Mouse (Mus musculus) kidney, embryonic 15.5 days (tissue): Measurements from ENCODE around the gene Hddc3. TPM values are rescaled to one million over a fixed set of nuclear protein-coding genes. Genes with fewer than 3 reads are reported as not detected.

ENCODE experiments used
- ATAC-seq: fragments of 200-750 bp; cut with Nextera tagmentation; replicated peaks from 2 replicates; pipeline ENCODE4 v1.8.0; 2017; ENCODE audit warnings: moderate TSS enrichment; ENCODE audit not compliant: low FRiP score
- H3K27ac ChIP-seq: fragments of 300-500 bp; sonication (generic); 2 replicates; pipeline ENCODE4 v1.5.1; 2015; ENCODE audit warnings: mild to moderate bottlenecking, inconsistent platforms
- H3K27me3 ChIP-seq: fragments of 300-500 bp; sonication (generic); 2 replicates; pipeline ENCODE4 v1.6.1; 2015; ENCODE audit warnings: inconsistent platforms
- H3K36me3 ChIP-seq: fragments of 300-500 bp; sonication (generic); 2 replicates; pipeline ENCODE4 v1.6.1; 2015; ENCODE audit warnings: inconsistent platforms
- H3K4me1 ChIP-seq: fragments of 300-500 bp; sonication (generic); 2 replicates; pipeline ENCODE4 v1.6.1; 2015; ENCODE audit warnings: inconsistent platforms
- H3K4me2 ChIP-seq: fragments of 300-500 bp; sonication (generic); 2 replicates; pipeline ENCODE4 v1.6.1; 2015; ENCODE audit warnings: moderate library complexity, mild to moderate bottlenecking, inconsistent platforms
- H3K4me3 ChIP-seq: fragments of 300-500 bp; sonication (generic); replicated peaks from 2 replicates; pipeline ENCODE4 v1.5.1; 2015; ENCODE audit warnings: mild to moderate bottlenecking, inconsistent platforms
- H3K9ac ChIP-seq: fragments of 300-500 bp; sonication (generic); 2 replicates; pipeline ENCODE4 v1.6.1; 2015; ENCODE audit warnings: mild to moderate bottlenecking, inconsistent platforms
- H3K9me3 ChIP-seq: fragments of 300-500 bp; sonication (generic); replicated peaks from 2 replicates; pipeline ENCODE4 v1.6.1; 2016; ENCODE audit warnings: inconsistent platforms
- WGBS: fragments of 180-500 bp; shearing (Covaris S2); methylation state at CpG from one replicate; pipeline ENCODE4 v1.1.7; 2015; ENCODE audit warnings: mixed read lengths; 5-methylcytosine and 5-hydroxymethylcytosine counted together
- polyA plus RNA-seq: library from polyadenylated mRNA; unstranded; fragments of >200 nt; fragmentation: Nextera tagmentation; extraction: Ambion mirVana; gene quantifications from 2 replicates; pipeline ENCODE4 v1.2.1, GENCODE M21; 2015

Hddc3 gene
- 18.9 and 21.1 TPM in 2 replicates for polyA plus RNA-seq

DNA sequence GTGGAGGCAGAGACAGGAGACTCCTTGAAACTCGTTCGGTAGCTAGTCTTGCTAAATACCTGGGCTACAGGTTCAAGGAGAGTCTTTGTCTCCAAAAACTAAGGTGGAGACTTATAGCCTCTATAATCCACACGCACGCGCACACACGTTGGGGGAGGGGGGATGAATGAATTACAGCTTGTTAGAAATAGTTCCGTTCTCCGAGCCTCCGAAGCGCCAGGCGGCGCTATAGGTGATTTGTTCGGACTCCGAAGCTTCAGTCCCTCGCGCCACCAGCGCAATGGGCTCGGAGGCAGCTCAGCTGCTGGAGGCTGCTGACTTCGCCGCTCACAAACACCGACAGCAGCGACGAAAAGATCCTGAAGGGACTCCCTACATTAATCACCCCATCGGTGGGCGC is at the start of gene Hddc3:
Hddc3 (plus strand) TSS at position 247 of the 400 bp plus-strand sequence.
- H3K27me3 ChIP-seq, result no peaks in the 10 kb centered on the region
- H3K4me3 ChIP-seq, result peak within 1 kb of the TSS; percentile 59
- peak within 1 kb of the TSS; percentile 75 for H3K9ac ChIP-seq
- under 1% methylated on average over 25 of the region's 25 CpGs for WGBS
- no peaks in the 10 kb centered on the region for H3K9me3 ChIP-seq
- peak within 1 kb of the TSS; percentile 77 for H3K27ac ChIP-seq
- H3K36me3 ChIP-seq, result peaks cover 11% of the 10 kb centered on the region; the same call in 1 of the 2 replicates
- no peak for ATAC-seq
- peaks cover 52% of the 10 kb centered on the region for H3K4me1 ChIP-seq
- peak within 1 kb of the TSS; percentile 85 for H3K4me2 ChIP-seq

DNA sequence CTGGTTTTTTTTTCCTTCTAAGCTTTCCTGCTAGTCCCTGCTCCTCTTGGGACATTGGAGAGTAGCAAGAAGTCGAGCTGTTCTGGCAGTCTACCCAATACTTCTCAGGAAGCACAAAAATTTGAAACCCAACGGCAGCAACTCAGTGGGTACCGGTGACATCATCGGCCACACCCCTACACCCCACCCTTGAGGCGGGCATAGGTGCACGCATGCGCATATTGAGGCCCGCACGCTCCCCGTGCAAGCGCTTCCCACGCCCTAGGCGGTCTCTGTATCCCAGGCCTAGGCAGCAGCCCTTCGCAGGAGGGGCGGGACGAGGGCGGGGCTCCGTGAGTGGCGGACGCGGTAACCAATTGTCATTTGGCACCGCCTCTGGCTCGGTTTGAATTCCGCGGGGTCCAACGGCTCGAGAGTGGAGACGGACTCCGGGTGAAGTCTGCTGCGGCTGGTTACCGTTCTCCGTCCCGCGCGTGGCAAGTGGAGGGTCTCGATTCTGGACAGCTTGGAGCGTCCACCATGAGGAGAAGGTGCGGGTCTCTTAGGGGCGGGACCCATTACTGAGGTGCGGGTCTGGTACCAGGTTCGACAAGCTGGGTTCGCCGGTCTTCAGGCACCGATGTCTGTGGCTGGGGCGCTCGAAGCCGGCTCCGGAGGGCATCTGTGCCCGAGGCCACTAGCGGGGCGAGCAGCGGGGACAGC is 48.7 kb upstream of the Hddc3 start, which contains the start of gene Prc1:
Prc1 (plus strand) TSS at position 389 of the 702 bp plus-strand sequence.
- WGBS, result under 1% methylated on average over 52 of the region's 52 CpGs
- peak; percentile 99 for ATAC-seq
- H3K4me2 ChIP-seq, result peak within 1 kb of the TSS; percentile 77
- H3K4me1 ChIP-seq, result peaks cover 31% of the 10 kb centered on the region
- H3K27ac ChIP-seq, result peak within 1 kb of the TSS; percentile 91
- H3K4me3 ChIP-seq, result peak within 1 kb of the TSS; percentile 92
- H3K9me3 ChIP-seq, result no peaks in the 10 kb centered on the region
- peaks cover 27% of the 10 kb centered on the region for H3K36me3 ChIP-seq
- peak within 1 kb of the TSS; percentile 79 for H3K9ac ChIP-seq
- H3K27me3 ChIP-seq, result no peaks in the 10 kb centered on the region

DNA sequence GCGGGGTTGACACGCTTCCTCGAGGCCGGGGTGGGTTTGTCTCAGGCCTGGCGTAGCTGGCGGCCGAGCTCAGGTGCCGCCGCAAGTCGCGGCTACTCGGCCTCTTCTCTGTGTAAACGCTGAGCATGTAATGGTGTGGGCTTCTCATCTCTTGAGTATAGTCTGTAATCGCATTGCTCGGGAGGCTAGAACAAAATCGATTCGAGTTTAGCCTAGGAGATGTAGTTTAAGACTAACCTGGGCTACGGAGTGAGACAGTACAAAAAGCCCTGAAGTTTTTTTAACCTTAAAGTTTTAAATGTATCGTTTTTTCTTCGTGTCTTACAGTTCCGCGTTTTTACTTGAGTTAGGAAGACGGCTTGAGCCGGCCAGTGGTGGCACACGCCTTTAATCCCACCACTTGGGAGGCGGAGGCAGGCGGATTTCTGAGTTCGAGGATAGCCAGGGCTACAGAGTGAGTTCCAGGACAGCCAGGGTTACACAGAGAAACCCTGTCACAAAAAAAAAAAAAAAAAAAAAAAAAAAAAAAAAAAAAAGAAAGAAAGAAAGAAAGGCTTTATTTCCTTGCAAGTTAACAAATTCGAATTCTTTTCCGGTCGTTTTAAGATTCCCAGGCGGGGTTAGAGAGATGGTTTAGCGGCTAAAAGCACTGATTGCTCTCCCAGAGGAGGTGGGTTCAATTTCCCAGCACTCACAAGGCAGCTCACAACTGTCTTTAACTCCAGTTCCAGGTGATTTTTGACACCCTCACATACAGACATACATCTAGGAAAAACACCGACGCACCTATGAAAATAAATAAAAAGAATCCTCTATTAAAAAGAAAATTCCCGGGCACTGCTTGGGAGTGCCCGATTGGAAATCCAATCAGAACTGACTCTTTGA is 47.9 kb upstream of the Hddc3 start:
- H3K9me3 ChIP-seq, result no peaks in the 10 kb centered on the region
- H3K27ac ChIP-seq, result peak overlapping the region; percentile 91
- WGBS, result 8% methylated on average over 37 of the region's 37 CpGs
- H3K9ac ChIP-seq, result peak overlapping the region; percentile 79
- H3K4me2 ChIP-seq, result peak overlapping the region; percentile 77
- H3K36me3 ChIP-seq, result peaks cover 27% of the 10 kb centered on the region
- peak overlapping the region; percentile 92 for H3K4me3 ChIP-seq
- ATAC-seq, result peak; percentile 69; the same call in 1 of the 2 replicates
- H3K4me1 ChIP-seq, result peaks cover 31% of the 10 kb centered on the region
- no peaks in the 10 kb centered on the region for H3K27me3 ChIP-seq

DNA sequence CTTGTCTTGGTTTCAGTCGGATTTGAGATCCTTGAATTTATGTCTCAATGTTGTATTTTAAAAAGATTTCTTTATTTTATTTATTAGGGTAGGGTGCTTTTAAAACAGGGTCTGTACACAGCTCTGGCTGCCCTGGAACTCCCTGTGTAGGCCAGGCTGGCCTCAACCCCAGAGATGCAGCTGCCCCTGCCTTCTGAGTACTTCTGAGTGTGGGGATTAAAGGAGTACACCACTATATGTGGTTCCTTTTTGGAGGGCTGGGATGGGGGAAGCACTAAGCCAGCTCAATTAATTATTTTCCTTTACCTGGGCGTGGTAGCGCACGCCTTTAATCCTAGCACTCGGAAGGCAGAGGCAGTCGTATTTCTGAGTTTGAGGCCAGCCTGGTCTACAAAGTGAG is 46.4 kb upstream of the Hddc3 start:
- 95% methylated on average over 6 of the region's 6 CpGs for WGBS
- Histone ChIP-seq H3K9ac (no peak overlapping the region), H3K27ac (no peak overlapping the region), H3K36me3 (peaks cover 33% of the 10 kb centered on the region), H3K9me3 (no peaks in the 10 kb centered on the region), H3K4me3 (no peak overlapping the region), H3K4me1 (peaks cover 31% of the 10 kb centered on the region), H3K4me2 (peak overlapping the region; percentile 77), H3K27me3 (no peaks in the 10 kb centered on the region)
- ATAC-seq, result no peak

DNA sequence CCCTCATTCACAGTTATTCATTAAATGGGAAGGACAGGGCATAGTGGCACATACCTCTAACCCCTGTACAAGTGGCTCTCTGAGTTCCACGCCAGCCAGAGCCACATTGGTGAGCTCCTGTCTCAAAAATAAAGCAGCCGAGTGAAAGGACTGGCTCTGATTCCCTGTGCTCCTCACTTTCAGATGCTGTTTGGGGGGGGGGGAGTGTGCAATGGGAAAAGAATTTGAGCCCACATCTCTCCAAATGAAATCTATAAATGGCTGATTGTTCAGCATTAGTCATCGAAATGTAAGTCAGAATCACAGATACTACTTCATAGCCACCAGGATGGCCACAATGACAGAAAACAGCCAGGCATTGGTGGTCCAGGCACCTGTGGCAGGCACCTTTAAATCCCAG is 45.9 kb upstream of the Hddc3 start:
- H3K9ac ChIP-seq, result no peak overlapping the region
- 82% methylated on average over 3 of the region's 3 CpGs for WGBS
- no peak for ATAC-seq
- H3K4me2 ChIP-seq, result no peak overlapping the region
- H3K27me3 ChIP-seq, result no peaks in the 10 kb centered on the region
- peaks cover 39% of the 10 kb centered on the region for H3K36me3 ChIP-seq
- H3K9me3 ChIP-seq, result no peaks in the 10 kb centered on the region
- H3K27ac ChIP-seq, result no peak overlapping the region
- peaks cover 31% of the 10 kb centered on the region for H3K4me1 ChIP-seq
- H3K4me3 ChIP-seq, result no peak overlapping the region

DNA sequence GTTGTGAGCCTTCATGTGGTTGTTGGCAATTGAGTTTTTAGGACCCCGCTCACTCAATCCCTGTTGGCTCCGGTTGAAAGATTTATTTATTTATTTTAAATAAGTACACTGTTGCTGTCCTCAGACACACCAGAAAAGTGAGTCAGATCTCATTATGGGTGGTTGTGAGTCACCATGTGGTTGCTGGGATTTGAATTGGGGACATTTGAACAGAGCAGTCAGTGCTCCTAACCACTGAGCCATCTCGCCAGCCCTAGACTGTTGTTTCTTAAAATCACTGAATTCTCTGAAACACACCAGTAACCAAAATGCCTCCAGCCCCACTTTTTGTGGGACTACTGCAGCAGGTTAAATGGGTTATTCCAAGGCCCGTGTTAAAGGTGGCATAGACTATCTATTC is 44.1 kb upstream of the Hddc3 start:
- peaks cover 54% of the 10 kb centered on the region for H3K36me3 ChIP-seq
- no peak for ATAC-seq
- H3K4me1 ChIP-seq, result peaks cover 28% of the 10 kb centered on the region
- H3K4me2 ChIP-seq, result no peak overlapping the region
- 89% methylated on average over 4 of the region's 4 CpGs for WGBS
- H3K27me3 ChIP-seq, result no peaks in the 10 kb centered on the region
- no peak overlapping the region for H3K27ac ChIP-seq
- H3K9me3 ChIP-seq, result no peaks in the 10 kb centered on the region
- H3K4me3 ChIP-seq, result no peak overlapping the region
- no peak overlapping the region for H3K9ac ChIP-seq

DNA sequence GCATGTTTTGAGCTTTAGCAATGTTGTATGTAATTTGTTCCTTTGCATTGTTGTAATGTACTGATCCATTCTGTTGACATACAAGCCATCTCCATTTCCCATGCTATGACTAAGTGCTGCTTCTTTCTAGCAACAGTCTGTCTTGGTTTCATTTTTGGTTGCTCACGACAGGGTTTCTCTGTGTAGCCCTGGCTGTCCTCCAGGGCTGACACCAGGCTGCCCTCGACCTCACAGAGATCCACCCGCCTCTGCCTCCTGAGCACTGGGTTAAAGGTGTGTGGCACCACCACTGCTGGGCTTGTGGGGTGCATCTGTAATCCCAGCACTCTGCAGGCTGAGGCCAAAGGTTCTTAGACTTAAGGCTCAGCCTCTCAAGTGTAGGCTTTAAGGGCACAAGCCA is 43.3 kb upstream of the Hddc3 start:
- Histone ChIP-seq H3K9me3 (no peaks in the 10 kb centered on the region), H3K4me1 (peaks cover 24% of the 10 kb centered on the region), H3K9ac (no peak overlapping the region), H3K4me2 (no peak overlapping the region), H3K27me3 (no peaks in the 10 kb centered on the region), H3K36me3 (peaks cover 62% of the 10 kb centered on the region), H3K27ac (no peak overlapping the region), H3K4me3 (no peak overlapping the region)
- no peak for ATAC-seq
- 89% methylated on average over 3 of the region's 3 CpGs for WGBS

DNA sequence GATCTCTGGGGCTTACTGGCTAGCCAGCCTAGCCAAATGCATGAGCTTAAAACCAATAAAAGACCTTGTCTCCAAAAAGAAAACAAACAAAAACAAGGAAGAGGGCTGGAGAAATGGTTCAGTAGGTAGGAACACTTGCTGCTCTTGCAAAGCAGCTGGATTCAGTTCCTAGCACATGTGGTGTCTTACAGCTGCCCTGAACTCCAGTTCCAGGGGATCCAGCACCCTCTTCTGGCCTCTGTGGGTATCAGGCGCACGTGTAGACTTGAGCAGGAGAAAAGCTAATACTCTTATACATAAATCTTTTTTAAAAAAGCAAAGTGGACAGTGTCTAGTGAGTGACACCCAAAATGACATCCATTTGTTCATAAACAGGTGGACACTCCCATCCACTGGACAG is 41.4 kb upstream of the Hddc3 start:
- WGBS, result 90% methylated on average over 2 of the region's 2 CpGs

DNA sequence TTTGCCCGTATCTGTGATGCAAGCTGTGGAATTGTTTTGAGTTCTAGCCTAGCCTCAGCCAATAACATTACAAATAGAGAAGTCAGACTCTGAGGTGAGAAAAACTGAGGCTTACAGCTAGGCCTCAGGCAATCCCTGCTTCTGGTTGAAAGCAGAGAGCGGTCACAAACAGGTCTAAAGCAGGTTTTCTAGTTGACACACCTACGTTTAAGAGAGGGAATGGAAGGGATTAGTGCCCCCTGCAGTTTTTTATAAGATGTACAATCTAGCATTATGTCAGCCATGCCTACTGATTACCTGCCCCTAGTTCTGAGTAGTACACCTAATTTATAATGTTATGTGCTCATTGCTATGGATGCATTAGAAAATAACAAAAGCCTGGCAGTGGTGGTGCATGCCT is 35.1 kb upstream of the Hddc3 start:
- 79% methylated on average over 3 of the region's 3 CpGs for WGBS
- Histone ChIP-seq H3K4me3 (no peak overlapping the region), H3K4me2 (no peak overlapping the region), H3K9ac (no peak overlapping the region), H3K9me3 (no peaks in the 10 kb centered on the region), H3K4me1 (no peaks in the 10 kb centered on the region), H3K36me3 (peaks cover 99% of the 10 kb centered on the region), H3K27me3 (no peaks in the 10 kb centered on the region), H3K27ac (no peak overlapping the region)
- no peak for ATAC-seq

More for the DNA sequence above, 41.4 kb upstream of the Hddc3 start:
- Histone ChIP-seq H3K9me3 (no peaks in the 10 kb centered on the region), H3K36me3 (peaks cover 82% of the 10 kb centered on the region), H3K4me1 (peaks cover 13% of the 10 kb centered on the region), H3K27ac (no peak overlapping the region), H3K27me3 (no peaks in the 10 kb centered on the region), H3K4me2 (no peak overlapping the region), H3K4me3 (no peak overlapping the region), H3K9ac (no peak overlapping the region)
- no peak for ATAC-seq

DNA sequence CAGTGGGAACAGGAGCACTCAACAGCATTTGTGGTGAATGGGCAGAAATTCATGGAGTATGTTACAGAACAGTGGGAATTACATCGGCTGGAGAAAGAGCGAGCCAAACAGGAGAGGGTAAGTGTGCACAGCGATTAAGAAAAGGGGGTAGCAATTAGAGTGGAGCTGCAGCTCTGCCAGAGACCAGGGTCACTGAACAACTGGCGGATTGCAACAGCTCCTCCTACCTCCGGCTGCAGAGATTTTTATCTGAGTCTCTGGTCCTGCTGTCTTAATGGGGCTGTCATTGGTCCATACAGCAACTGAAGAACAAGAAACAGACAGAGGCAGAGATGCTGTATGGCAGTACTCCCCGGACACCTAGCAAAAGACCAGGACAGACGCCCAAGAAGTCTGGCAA is 32.1 kb upstream of the Hddc3 start:
- H3K4me1 ChIP-seq, result no peaks in the 10 kb centered on the region
- H3K9ac ChIP-seq, result no peak overlapping the region
- ATAC-seq, result no peak
- no peak overlapping the region for H3K4me2 ChIP-seq
- WGBS, result 76% methylated on average over 7 of the region's 7 CpGs
- no peak overlapping the region for H3K4me3 ChIP-seq
- no peaks in the 10 kb centered on the region for H3K27me3 ChIP-seq
- H3K27ac ChIP-seq, result no peak overlapping the region
- H3K36me3 ChIP-seq, result peaks cover 99% of the 10 kb centered on the region
- H3K9me3 ChIP-seq, result no peaks in the 10 kb centered on the region

DNA sequence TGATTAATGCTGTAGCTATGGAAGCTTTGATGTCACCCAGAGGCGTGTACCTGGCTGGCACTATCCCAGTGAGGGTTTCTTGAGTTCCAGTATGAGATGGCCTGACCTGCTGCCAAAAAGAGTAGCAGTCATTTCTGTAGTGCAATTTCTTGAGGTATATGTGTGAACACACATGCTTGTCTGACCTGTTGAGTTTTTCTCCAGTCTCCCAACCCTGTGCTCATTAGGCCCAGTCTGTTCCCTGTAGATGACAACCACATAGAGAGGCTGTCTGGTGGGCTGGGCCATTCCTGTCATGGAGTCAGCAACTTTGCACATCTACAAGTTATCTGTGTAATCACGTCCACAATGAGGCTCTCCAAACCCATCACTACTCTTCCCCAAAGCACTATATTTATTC is 27.2 kb upstream of the Hddc3 start:
- H3K4me1 ChIP-seq, result no peaks in the 10 kb centered on the region
- no peak for ATAC-seq
- 91% methylated on average over 2 of the region's 2 CpGs for WGBS
- no peak overlapping the region for H3K27ac ChIP-seq
- no peaks in the 10 kb centered on the region for H3K9me3 ChIP-seq
- H3K36me3 ChIP-seq, result peaks cover 88% of the 10 kb centered on the region
- no peak overlapping the region for H3K4me2 ChIP-seq
- H3K27me3 ChIP-seq, result no peaks in the 10 kb centered on the region
- H3K9ac ChIP-seq, result no peak overlapping the region
- no peak overlapping the region for H3K4me3 ChIP-seq

DNA sequence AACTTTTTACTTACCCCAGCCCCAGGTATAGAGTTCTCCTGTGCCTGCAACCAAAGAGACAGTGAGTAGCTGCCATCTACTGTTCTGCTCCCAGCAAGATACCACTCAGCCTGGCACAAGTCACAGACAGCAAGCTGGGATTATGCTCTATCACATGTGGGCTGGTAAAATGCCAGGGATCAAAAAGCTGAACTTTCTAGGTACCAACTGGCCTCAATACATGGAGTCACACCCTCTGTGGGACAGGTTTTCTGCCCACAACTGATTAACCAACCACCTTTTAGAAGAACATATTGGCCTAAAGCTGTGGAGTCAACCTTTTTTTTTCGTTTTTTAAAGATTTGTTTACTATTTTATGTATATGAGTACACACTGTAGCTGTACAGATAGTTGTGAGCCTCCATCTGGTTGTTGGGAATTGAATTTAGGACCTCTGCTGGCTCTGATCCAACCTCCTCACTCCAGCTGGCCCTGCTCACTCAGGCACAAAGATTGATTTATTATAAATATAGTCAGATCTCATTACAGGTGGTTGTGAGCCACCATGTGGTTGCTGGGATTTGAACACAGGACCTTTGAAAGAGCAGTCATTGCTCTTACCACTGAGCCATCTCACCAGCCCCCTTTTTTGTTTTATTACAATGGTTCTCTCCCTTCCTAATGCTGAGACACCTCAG is 25.3 kb upstream of the Hddc3 start:
- Histone ChIP-seq H3K27me3 (no peaks in the 10 kb centered on the region), H3K4me2 (no peak overlapping the region), H3K36me3 (peaks cover 74% of the 10 kb centered on the region), H3K4me1 (0 out of 2 replicates have a peak, but pooled peaks cover 2% of the 10 kb centered on the region), H3K4me3 (no peak overlapping the region), H3K27ac (no peak overlapping the region), H3K9ac (no peak overlapping the region), H3K9me3 (no peaks in the 10 kb centered on the region)
- no peak for ATAC-seq
- 74% methylated on average over 1 of the region's 1 CpGs for WGBS
